Mouse (Mus musculus): Measurements from ENCODE around the gene Tbck.

- TF ChIP-seq CTCF (IDR thresholded peaks at IDR 0.05): no peak
- no peak for TF ChIP-seq POLR2A (IDR thresholded peaks at IDR 0.05; ENCODE audit: insufficient read depth, low read depth, low read length)
- TF ChIP-seq EP300 (IDR thresholded peaks at IDR 0.05; ENCODE audit: insufficient read depth, low read depth, low read length): no peak
These were observed 203.3 kb downstream of the Tbck start for GRCm38 (mm10) chr3:132887074-132887848.

Data from heart, adult 2 months (tissue).